Comparison of ENCODE assay signal across 9 mouse cellular contexts in the genomic region with DNA sequence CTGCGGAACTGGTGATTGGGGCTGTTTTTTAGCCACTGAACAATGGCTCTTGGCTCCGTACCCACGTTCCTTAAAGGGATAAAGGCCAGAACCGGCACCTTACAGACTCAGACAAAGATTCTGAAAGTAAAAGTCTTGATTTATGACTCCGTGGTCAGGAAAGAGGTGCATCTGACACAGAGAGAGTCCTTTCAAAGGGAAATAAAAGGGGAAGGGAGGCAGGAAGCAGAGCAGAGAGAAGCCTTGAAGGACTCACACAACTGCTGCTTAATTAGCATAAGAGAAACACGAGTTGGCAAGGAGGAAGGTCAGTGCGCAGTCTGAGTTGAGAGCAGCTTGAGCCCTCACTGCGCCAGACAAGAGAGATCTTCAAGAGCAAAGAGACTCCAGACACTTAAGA. TPM values are rescaled to one million over a fixed set of nuclear protein-coding genes. Genes with fewer than 3 reads are reported as not detected.
A peak's percentile ranks its signal among the peaks of the same experiment; 100 is the strongest.
DNase-seq lines count a peak whose midpoint lies in the region; ATAC-seq lines count a peak whose summit lies in the region.
"Had no signal": no experiment of that assay in that cellular context is flagged by ENCODE, and none has a peak within 500 bp of the region (broad histone marks: within the 10 kb centered on the region; RNA-seq: fewer than 3 reads in every experiment).

No protein-coding gene starts in this region.

- H3K9me3 ChIP-seq in intestine, embryonic 14.5 days (ENCODE audit: control insufficient read depth, low read length): no peaks in the 10 kb centered on the region
- H3K9me3 ChIP-seq in intestine, embryonic 16.5 days (ENCODE audit: control insufficient read depth, low read length): no peaks in the 10 kb centered on the region
- H3K9me3 ChIP-seq in heart, embryonic 11.5 days (replicated peaks; ENCODE audit: control insufficient read depth, low read length): no peaks in the 10 kb centered on the region
- no peaks in the 10 kb centered on the region for H3K9me3 ChIP-seq in midbrain, embryonic 16.5 days (replicated peaks; ENCODE audit: control insufficient read depth, low read length, poor library complexity, severe bottlenecking)

- ATAC-seq in intestine, embryonic 14.5 days (replicated peaks; ENCODE audit: low FRiP score, low TSS enrichment, low read depth): no peak
- no peak for ATAC-seq in intestine, embryonic 16.5 days
- ATAC-seq in heart, embryonic 11.5 days (replicated peaks; ENCODE audit: insufficient number of reproducible peaks, low FRiP score, low TSS enrichment): no peak
- 0 out of 2 replicates have a peak, but pooled peaks have one; percentile 48 for ATAC-seq in midbrain, embryonic 16.5 days

- H3K9ac ChIP-seq in intestine, embryonic 14.5 days (ENCODE audit: low read length): no peak overlapping the region
- no peak overlapping the region for H3K9ac ChIP-seq in intestine, embryonic 16.5 days (ENCODE audit: low read depth, low read length)
- H3K9ac ChIP-seq in heart, embryonic 11.5 days (ENCODE audit: low read depth, low read length): no peak overlapping the region
- H3K9ac ChIP-seq in midbrain, embryonic 16.5 days (ENCODE audit: low read depth, low read length): no peak overlapping the region

- H3K4me2 ChIP-seq in intestine, embryonic 14.5 days (ENCODE audit: low read length): 0 out of 2 replicates have a peak overlapping the region, but pooled peaks have one; percentile 2
- no peak overlapping the region for H3K4me2 ChIP-seq in intestine, embryonic 16.5 days (ENCODE audit: low read depth, low read length)
- peak overlapping the region; percentile 22; the same call in 1 of the 2 replicates for H3K4me2 ChIP-seq in heart, embryonic 11.5 days
- no peak overlapping the region for H3K4me2 ChIP-seq in midbrain, embryonic 16.5 days (ENCODE audit: low read length)

- no peaks in the 10 kb centered on the region for H3K36me3 ChIP-seq in intestine, embryonic 14.5 days (ENCODE audit: control insufficient read depth, insufficient read depth, low read length)
- H3K36me3 ChIP-seq in intestine, embryonic 16.5 days (ENCODE audit: control insufficient read depth, insufficient read depth, low read length): no peaks in the 10 kb centered on the region
- no peaks in the 10 kb centered on the region for H3K36me3 ChIP-seq in heart, embryonic 11.5 days (ENCODE audit: control insufficient read depth, insufficient read depth, low read length)
- H3K36me3 ChIP-seq in midbrain, embryonic 16.5 days (ENCODE audit: control insufficient read depth, insufficient read depth, low read length): no peaks in the 10 kb centered on the region

- no peaks in the 10 kb centered on the region for H3K4me1 ChIP-seq in intestine, embryonic 14.5 days (replicated peaks; ENCODE audit: control insufficient read depth, insufficient read depth, low read length)
- H3K4me1 ChIP-seq in intestine, embryonic 16.5 days (ENCODE audit: control insufficient read depth, insufficient read depth, low read length): peaks cover 5% of the 10 kb centered on the region; the same call in 1 of the 2 replicates
- no peaks in the 10 kb centered on the region for H3K4me1 ChIP-seq in heart, embryonic 11.5 days (ENCODE audit: control insufficient read depth, insufficient read depth, low read length)
- no peaks in the 10 kb centered on the region for H3K4me1 ChIP-seq in midbrain, embryonic 16.5 days (ENCODE audit: control insufficient read depth, insufficient read depth, low read length)

- DNase-seq in intestine, embryonic 14.5 days (ENCODE audit: low spot score): no peak
- peak; percentile 75 for DNase-seq in adrenal gland, postnatal 14 days
- peak; percentile 55 for DNase-seq in kidney, adult 9 months
- DNase-seq in spleen, postnatal 10 days (ENCODE audit: low spot score in 2 of 2): no peak
- no peak for DNase-seq in right cerebral cortex, postnatal 14 days

- no peaks in the 10 kb centered on the region for H3K27me3 ChIP-seq in intestine, embryonic 14.5 days (replicated peaks; ENCODE audit: control insufficient read depth, insufficient read depth, low read length)
- no peaks in the 10 kb centered on the region for H3K27me3 ChIP-seq in intestine, embryonic 16.5 days (replicated peaks; ENCODE audit: control insufficient read depth, insufficient read depth, low read length)
- H3K27me3 ChIP-seq in heart, embryonic 11.5 days (ENCODE audit: control insufficient read depth, insufficient read depth, low read length): no peaks in the 10 kb centered on the region
- H3K27me3 ChIP-seq in midbrain, embryonic 16.5 days (ENCODE audit: control insufficient read depth, insufficient read depth, low read depth, low read length): no peaks in the 10 kb centered on the region

- H3K4me3 ChIP-seq in intestine, embryonic 14.5 days (ENCODE audit: low read depth, low read length): no peak overlapping the region
- no peak overlapping the region for H3K4me3 ChIP-seq in intestine, embryonic 16.5 days (ENCODE audit: low read length)
- H3K4me3 ChIP-seq in heart, embryonic 11.5 days (ENCODE audit: low read depth, low read length): no peak overlapping the region
- H3K4me3 ChIP-seq in midbrain, embryonic 16.5 days (ENCODE audit: low read depth, low read length): no peak overlapping the region

- no peak overlapping the region for H3K27ac ChIP-seq in intestine, embryonic 14.5 days (ENCODE audit: low read depth)
- H3K27ac ChIP-seq in intestine, embryonic 16.5 days (ENCODE audit: low read length): no peak overlapping the region
- no peak overlapping the region for H3K27ac ChIP-seq in heart, embryonic 11.5 days (ENCODE audit: low read depth, low read length)
- no peak overlapping the region for H3K27ac ChIP-seq in midbrain, embryonic 16.5 days (ENCODE audit: low read length)

- WGBS in intestine, embryonic 14.5 days: 19% methylated on average over 8 of the region's 8 CpGs
- 24% methylated on average over 8 of the region's 8 CpGs for WGBS in intestine, embryonic 16.5 days
- WGBS in heart, embryonic 11.5 days (ENCODE audit: insufficient replicate concordance): 25% methylated on average over 8 of the region's 8 CpGs
- WGBS in midbrain, embryonic 16.5 days: 10% methylated on average over 8 of the region's 8 CpGs

RNA-seq across cellular contexts. Expression of a gene that starts 13.7 kb away (rescaled TPM):
- polyA plus RNA-seq in intestine, embryonic 14.5 days (2014; fragmentation: Nextera tagmentation; extraction: Ambion mirVana): 16.5 and 20.8 TPM in 2 replicates
- polyA plus RNA-seq in intestine, embryonic 16.5 days (2015; fragmentation: Nextera tagmentation; extraction: Ambion mirVana): 9.1 and 9.2 TPM in 2 replicates
- total RNA-seq in adrenal gland, postnatal 14 days (2021): 10.7 and 13.0 TPM in 2 replicates
- 12.1 and 14.6 TPM in 2 replicates for polyA plus RNA-seq in heart, embryonic 11.5 days (2014; fragmentation: Nextera tagmentation; extraction: Ambion mirVana)
- 3.7 and 4.3 TPM in 2 replicates for polyA plus RNA-seq in midbrain, embryonic 16.5 days (2015; fragmentation: Nextera tagmentation; extraction: Ambion mirVana)
- total RNA-seq: MEL had no signal

Comparison
In these comparisons a context has a peak if more than half of its experiments do, and no peak if none do; other contexts are left out.
1. H3K4me2 ChIP-seq: peak in intestine, embryonic 14.5 days (single experiment) and heart, embryonic 11.5 days (single experiment); none in intestine, embryonic 16.5 days (single experiment) and midbrain, embryonic 16.5 days (single experiment).
2. DNase-seq: peak in adrenal gland, postnatal 14 days (single experiment) and kidney, adult 9 months (single experiment); none in intestine, embryonic 14.5 days (single experiment), spleen, postnatal 10 days (0 of 2) and right cerebral cortex, postnatal 14 days (single experiment).